Mouse (Mus musculus): ENCODE results near the gene Cpox.

Cpox gene

DNA sequence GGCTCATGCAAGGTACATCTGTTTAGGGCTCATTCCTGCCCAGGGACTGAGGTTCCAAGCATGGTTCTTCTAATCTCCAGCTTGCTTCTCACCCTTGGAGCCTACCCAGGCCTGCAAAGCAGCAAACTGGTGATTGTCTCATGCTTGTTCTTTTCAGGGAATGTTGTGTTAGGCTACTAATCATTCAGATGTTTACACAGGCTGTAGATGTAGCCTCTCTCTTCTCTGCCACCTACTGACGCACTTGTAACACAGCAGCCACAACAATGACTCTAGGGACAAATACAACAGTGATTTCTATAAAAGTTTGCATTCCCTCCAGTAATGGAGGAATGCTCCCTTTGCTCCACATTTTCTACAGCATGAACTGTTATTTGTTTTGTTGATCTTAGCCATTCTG is 81.2 kb downstream of the Cpox start:
- no peak for DNase-seq (ENCODE audit: low spot score)

DNA sequence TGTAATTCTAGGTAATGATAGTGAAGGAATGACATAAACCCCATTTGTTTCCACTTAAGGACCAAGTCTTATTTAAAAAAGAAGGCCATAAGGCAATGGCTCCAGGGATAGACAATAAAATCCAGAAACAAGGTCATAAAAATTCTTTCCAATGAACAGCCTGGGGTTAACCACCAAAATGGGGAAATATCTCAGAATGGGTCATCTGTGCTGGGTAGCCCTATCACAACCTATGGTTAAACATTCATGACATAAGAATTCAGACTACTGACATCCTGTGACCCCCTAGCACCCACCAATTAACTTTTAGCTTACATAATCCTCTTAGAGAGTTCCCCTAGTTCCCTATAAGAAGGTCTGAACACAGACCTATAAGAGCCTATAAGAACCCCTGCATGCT is 86.1 kb downstream of the Cpox start:
- DNase-seq (ENCODE audit: low spot score) = no peak

DNA sequence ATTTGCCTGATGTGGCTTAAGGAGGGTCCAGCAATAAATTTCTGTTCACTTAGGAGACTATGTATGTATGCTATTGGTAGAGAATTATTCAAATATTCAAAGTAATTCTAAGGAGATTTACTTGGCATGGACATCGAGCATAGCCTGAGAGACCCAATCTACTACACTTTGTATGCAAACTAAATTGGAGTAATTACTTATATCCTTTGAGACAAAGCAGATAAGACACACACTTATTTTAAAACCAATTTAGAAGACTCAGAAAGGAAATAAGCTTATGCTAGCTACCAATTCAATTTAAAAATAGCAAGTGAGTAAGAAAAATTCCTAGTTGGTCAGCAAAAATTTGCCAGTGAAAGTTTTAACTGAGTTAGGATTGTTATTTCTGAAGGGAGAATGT is 93.0 kb downstream of the Cpox start, which contains the start of gene Olfr172:
TSS of gene Olfr172 (minus strand) at position 101 of the 400 bp plus-strand sequence.
- DNase-seq (ENCODE audit: low spot score) = no peak

Data from urinary bladder, postnatal 14 days (tissue).